Mouse (Mus musculus) adrenal gland, postnatal 10 days (tissue): ENCODE measurements around the gene Zmynd8. TPM values are rescaled to one million over a fixed set of nuclear protein-coding genes. Genes with fewer than 3 reads are reported as not detected.

Experiments used
- DNase-seq: peaks from one replicate; pipeline ENCODE4 v3.0.0; 2021; ENCODE audit warnings: mixed read lengths
- total RNA-seq, 2 experiments: library from RNA; stranded (reverse); gene quantifications; 2 replicates each; pipeline ENCODE4 v1.2.3; 2021

Zmynd8 gene
- total RNA-seq, 2 experiments from 2014 or later, result 39.8 to 57.2 TPM

GRCm38 (mm10) chr2:165879403-165880178 lies 19.2 kb downstream of the Zmynd8 start:
- no peak for DNase-seq

- no peak for DNase-seq
Measured at GRCm38 (mm10) chr2:165878907-165879361, 19.9 kb downstream of the Zmynd8 start.

GRCm38 (mm10) chr2:165878021-165878585 lies 20.7 kb downstream of the Zmynd8 start:
- no peak for DNase-seq

DNA sequence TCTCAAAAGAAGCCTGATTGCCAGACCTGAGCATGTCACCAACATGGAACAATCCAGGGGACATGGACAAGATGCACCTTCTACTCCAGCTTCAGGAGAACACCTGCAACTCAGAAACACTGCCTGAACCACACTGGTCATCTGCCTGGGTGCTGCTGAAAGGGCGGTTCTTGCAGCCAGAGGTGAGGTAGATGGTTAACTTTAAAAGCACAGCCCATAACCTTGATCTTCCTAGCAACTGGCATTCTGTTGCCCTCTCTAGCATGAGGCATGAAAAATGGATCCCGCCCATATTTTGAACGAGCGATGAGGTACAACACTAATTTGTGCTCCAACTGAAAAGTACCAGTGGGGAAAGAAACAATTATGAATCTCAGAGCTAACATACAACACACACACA lies 21.6 kb downstream of the Zmynd8 start:
- no peak for DNase-seq

DNA sequence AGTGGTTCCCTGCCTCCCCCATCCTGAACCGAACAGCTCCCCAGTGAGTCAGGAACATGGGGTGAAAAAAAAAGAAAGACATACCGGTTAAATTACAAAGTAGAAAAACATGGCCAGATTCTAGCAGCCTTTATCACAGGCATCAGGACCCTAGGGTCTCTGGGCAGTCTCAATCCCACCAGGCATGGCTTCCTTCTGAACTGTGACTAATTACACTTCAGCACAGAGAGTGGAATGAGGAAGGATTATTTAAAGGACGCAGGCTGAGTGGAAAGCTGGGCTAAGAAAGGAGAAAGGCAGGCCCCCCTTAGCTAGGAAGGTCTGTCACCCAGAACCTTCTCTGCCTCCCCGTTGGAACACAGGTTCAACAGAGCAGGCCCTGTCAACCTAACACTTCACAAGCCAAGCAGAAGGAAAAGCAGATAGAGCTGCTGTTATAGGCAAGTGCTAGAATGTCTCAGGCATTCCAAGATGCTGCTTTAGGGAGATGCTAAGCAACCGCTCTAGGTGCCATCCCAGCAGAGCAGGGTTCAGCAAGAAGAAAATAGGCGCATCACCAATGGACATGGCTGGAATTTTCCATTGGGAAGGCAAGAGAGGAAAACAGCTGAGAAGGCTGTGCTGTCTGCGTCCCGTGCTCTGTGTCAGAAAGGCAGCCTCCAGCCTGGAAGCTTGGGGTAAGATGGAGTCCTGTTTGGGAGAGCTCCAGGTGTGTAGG lies 22.5 kb downstream of the Zmynd8 start:
- DNase-seq, result no peak

DNA sequence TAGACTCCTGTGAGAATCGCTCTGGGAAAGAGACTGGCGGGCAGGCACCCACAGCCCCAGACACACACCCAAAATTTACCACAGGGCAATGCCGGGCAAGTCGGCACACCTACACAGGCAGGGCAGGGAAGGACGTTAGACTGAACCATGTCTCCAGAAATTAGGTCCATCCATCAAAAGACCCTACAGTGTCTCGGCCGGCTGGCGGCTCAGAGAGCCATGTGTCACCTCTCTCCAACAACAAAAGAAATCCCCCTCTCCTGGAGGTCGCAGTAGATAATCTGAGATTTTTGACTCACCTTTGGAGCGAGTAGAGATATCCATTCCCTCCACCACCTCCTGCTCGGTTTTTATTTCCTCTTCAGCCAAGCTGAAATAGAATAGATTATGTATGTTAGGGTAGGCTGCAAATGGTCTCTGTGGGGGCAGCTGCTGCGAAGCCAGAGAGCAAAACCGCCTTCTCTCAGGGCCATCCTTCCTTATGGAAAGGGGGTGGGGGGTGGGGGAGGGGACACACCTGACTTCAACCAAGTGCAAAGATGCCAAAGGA lies 23.3 kb downstream of the Zmynd8 start:
- no peak for DNase-seq

- peak; percentile 80 for DNase-seq
Measured at GRCm38 (mm10) chr2:165874461-165875339, 24.1 kb downstream of the Zmynd8 start.

DNA sequence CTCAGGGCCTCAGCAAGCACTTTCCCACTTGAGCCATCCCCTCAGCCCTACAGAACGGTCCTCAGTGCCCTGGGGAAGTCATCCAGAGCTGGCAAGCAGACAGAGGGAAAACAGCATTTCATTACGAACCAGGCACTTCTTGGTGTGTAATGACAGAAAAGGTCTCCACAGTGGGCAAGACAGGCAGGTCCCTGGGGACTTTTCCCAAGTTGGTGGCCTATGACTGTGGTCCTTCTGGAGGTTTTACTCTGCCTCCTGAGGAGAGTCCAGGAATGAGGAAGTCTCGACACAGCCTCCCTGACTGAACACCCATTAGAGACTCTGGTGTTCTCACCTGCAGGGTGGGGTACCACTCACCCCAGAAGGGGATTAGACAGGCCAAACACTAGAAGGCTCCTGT lies 25.0 kb downstream of the Zmynd8 start:
- DNase-seq, result peak; percentile 40

DNA sequence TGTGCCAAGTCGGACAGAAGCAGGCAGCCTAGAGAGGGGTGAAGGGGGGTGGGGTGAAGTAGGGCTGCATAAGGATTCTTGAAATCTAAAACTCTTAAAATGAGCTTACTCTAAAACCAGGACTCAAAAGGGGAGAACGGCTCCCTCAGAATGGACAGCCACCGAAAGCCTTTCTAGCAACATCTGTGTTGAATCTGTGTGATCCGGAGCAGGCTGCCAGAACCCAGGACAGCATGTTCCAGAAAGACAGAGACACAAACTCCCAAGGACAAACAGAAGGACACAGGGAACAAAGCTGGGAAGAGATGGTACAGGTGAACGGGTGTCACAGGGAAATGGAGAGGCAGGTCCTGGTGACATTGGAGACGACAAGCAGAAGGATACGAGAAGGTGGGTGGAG lies 25.6 kb downstream of the Zmynd8 start:
- DNase-seq, result peak; percentile 58

GRCm38 (mm10) chr2:165869257-165869656 lies 29.6 kb downstream of the Zmynd8 start:
- no peak for DNase-seq

DNA sequence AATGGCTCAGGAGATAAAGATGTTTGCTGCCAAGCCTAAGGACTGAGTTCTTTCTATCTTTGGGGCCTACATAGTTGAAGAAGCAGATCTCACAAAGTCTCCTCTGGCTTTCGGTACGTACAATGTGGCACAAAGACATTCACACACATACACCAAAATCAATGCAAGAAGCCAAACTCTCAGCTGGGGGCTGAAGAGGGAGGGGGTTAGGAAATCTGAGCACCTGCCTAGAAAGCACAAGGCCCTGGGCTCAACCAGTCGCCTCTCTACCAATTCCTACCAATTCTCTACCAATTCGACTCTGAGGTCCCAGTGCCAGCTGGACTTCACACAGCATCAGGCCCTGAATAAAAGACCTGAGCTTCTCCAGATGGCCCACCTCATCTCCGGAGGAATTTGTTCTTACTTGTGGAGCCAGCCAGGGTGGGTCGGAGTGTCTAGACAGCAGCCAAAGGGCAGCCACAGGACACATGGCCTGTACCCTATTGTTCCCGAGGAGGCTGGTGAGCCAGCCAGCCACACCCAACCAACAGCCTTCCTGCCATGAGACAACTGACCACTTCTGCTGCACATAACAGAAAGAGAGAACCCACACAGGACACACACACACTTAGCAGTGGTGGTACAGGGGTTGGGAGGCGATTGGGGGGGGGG lies 30.2 kb downstream of the Zmynd8 start:
- peak; percentile 37 for DNase-seq

- no peak for DNase-seq
Measured at GRCm38 (mm10) chr2:165867549-165867948, 31.3 kb downstream of the Zmynd8 start.

DNA sequence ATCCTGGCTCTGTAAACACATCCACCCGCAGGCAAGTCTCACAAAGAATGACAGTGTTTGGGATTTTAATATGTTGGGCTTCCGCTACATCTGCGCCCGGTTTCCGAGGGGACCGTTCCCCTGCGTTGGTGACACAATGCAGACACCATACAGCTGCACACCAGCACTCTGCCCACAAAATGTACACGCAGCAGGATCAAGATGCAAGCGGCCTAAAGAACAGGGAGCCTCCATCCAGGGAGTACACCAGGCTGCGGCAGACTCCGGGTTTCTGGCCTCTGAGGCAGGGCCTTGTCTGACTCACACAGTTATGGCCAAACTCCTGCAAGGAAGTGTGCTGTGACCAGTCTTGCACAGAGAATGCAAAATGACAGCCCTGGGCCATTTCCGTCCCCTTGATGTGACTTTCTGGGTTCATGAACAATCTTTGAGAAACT lies 31.8 kb downstream of the Zmynd8 start:
- DNase-seq, result peak; percentile 51

- DNase-seq, result no peak
Measured at GRCm38 (mm10) chr2:165866412-165866811, 32.4 kb downstream of the Zmynd8 start.

DNA sequence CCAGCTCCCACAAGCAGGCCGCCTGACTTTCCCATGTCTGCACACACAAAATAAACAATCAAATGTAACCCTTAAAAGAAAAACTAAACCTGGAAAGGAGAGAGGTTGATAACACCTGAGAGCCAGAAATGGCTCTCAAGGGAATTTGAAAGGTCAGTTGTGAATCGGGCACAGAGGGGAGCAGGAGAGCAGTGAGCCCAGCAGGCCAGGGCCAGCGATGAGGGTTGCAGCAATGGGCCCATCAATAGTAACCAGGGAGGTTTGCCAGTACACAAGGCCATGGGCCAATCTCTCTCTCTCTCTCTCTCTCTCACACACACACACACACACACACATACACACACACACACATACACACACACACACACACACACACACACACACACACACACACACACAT lies 34.0 kb downstream of the Zmynd8 start:
- peak; percentile 32 for DNase-seq

GRCm38 (mm10) chr2:165861683-165862594 lies 36.9 kb downstream of the Zmynd8 start:
- DNase-seq, result no peak

DNA sequence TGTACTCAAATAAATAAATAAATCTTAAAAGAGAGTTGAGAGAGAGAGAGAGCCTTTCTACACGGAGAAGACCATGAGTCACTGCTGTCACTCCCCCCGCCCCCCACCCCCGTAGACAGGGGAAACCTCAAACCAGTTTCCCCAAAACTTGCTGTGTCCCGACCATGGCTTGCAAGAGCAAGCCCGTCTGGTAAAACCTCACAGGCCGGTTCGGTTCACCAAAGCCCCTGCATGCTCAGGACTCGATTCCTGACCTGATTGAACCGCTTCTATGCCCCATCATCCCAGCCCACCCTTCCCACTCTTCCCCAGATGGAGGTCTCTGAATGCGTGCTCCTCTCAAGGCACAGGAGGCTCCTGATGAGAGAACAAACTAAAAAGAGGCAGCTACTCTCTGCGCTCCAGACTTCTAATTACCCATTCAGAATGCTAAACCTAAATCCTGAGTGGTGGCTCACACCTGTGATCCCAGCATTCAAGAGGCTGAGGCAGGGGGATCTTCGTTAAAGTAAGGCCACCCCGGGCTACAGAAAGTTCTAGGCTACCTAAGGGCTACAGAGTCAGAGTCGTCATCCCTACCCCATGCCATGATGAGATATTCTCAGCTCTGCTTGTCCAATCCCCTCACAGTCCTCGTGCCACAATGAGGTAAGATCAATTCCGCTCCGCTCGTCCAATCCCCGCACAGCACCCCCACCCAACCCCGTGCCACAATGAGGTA lies 37.7 kb downstream of the Zmynd8 start:
- DNase-seq, result no peak

DNA sequence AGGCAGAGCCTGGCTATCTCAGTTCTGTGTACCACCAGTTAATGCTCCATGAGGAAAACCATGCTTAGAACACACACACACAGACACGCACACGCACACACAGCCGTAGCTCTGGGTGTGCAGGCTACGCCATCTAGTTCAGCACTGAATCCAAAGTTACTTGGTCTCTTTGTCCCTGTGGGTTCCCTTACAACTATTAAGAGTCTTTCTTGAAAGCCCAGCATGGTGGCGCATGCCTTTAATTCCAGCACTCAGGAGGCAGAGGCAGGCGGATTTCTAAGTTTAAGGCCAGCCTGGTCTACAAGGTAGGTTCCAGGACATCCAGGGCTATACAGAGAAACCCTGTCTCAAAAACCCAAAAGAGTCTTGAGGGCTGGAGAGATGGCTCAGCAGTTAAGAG lies 38.4 kb downstream of the Zmynd8 start:
- no peak for DNase-seq
